Mouse (Mus musculus) forebrain, embryonic 13.5 days (tissue): ENCODE data around the gene Azin2. TPM values are rescaled to one million over a fixed set of nuclear protein-coding genes. Genes with fewer than 3 reads are reported as not detected.

Experiments
- ATAC-seq: fragments of 200-750 bp; cut with Nextera tagmentation; 2 replicates; pipeline ENCODE4 v1.8.0; 2017
- H3K27ac ChIP-seq: fragments of 300-500 bp; sonication (generic); 2 replicates; pipeline ENCODE4 v1.5.1; 2015; ENCODE audit warnings: inconsistent platforms, mild to moderate bottlenecking, moderate library complexity
- H3K27me3 ChIP-seq: fragments of 300-500 bp; sonication (generic); 2 replicates; pipeline ENCODE4 v1.6.1; 2015; ENCODE audit warnings: mild to moderate bottlenecking, inconsistent platforms
- H3K36me3 ChIP-seq: fragments of 300-500 bp; sonication (generic); 2 replicates; pipeline ENCODE4 v1.6.1; 2015; ENCODE audit warnings: mild to moderate bottlenecking, inconsistent platforms; ENCODE audit not compliant: poor library complexity, severe bottlenecking
- H3K4me1 ChIP-seq: fragments of 300-500 bp; sonication (generic); 2 replicates; pipeline ENCODE4 v1.6.1; 2015; ENCODE audit warnings: inconsistent platforms
- H3K4me2 ChIP-seq: fragments of 300-500 bp; sonication (generic); 2 replicates; pipeline ENCODE4 v1.6.1; 2015; ENCODE audit warnings: inconsistent platforms, mild to moderate bottlenecking, moderate library complexity
- H3K4me3 ChIP-seq: fragments of 300-500 bp; sonication (generic); 2 replicates; pipeline ENCODE4 v1.5.1; 2015; ENCODE audit warnings: mild to moderate bottlenecking, inconsistent platforms
- H3K9ac ChIP-seq: fragments of 300-500 bp; sonication (generic); 2 replicates; pipeline ENCODE4 v1.6.1; 2015; ENCODE audit warnings: mild to moderate bottlenecking, inconsistent platforms
- H3K9me3 ChIP-seq: fragments of 300-500 bp; sonication (generic); replicated peaks from 2 replicates; pipeline ENCODE4 v1.6.1; 2016; ENCODE audit warnings: inconsistent platforms
- WGBS: fragments of 180-500 bp; shearing (Covaris S2); methylation state at CpG from one replicate; pipeline ENCODE4 v1.1.7; 2015; 5-methylcytosine and 5-hydroxymethylcytosine counted together
- polyA plus RNA-seq: library from polyadenylated mRNA; unstranded; fragments of >200 nt; fragmentation: Nextera tagmentation; extraction: Ambion mirVana; gene quantifications from 2 replicates; pipeline ENCODE4 v1.2.1, GENCODE M21; 2015

The Azin2 gene
- polyA plus RNA-seq, 1 experiment from 2014 or later, result 11.3 TPM

GRCm38 (mm10) chr4:128906757-128907156 lies 55.5 kb downstream of the Azin2 start:
- no peak overlapping the region for H3K27ac ChIP-seq
- no peaks in the 10 kb centered on the region for H3K9me3 ChIP-seq
- WGBS, result 68% methylated on average over 8 of the region's 8 CpGs
- no peak for ATAC-seq
- H3K4me2 ChIP-seq, result no peak overlapping the region
- no peak overlapping the region for H3K9ac ChIP-seq
- H3K36me3 ChIP-seq, result peaks cover 26% of the 10 kb centered on the region
- no peak overlapping the region for H3K4me3 ChIP-seq
- H3K27me3 ChIP-seq, result peaks cover 2% of the 10 kb centered on the region
- H3K4me1 ChIP-seq, result peaks cover 13% of the 10 kb centered on the region

GRCm38 (mm10) chr4:128905251-128905650 lies 57.0 kb downstream of the Azin2 start:
- Histone ChIP-seq H3K4me3 (no peak overlapping the region), H3K4me2 (no peak overlapping the region), H3K36me3 (peaks cover 24% of the 10 kb centered on the region), H3K4me1 (peaks cover 16% of the 10 kb centered on the region), H3K9ac (no peak overlapping the region), H3K27me3 (peaks cover 6% of the 10 kb centered on the region), H3K27ac (no peak overlapping the region), H3K9me3 (no peaks in the 10 kb centered on the region)
- ATAC-seq, result no peak
- 57% methylated on average over 8 of the region's 8 CpGs for WGBS

- H3K9me3 ChIP-seq, result no peaks in the 10 kb centered on the region
- H3K4me3 ChIP-seq, result no peak overlapping the region
- H3K4me1 ChIP-seq, result peaks cover 27% of the 10 kb centered on the region
- no peak overlapping the region; the same call in 1 of the 2 replicates for H3K9ac ChIP-seq
- H3K27ac ChIP-seq, result no peak overlapping the region
- H3K4me2 ChIP-seq, result no peak overlapping the region
- 58% methylated on average over 8 of the region's 8 CpGs for WGBS
- peaks cover 6% of the 10 kb centered on the region for H3K27me3 ChIP-seq
- peaks cover 15% of the 10 kb centered on the region for H3K36me3 ChIP-seq
- no peak for ATAC-seq
Measured at GRCm38 (mm10) chr4:128904035-128904800, 58.0 kb downstream of the Azin2 start.

GRCm38 (mm10) chr4:128902390-128902789 lies 59.9 kb downstream of the Azin2 start:
- peaks cover 40% of the 10 kb centered on the region for H3K4me1 ChIP-seq
- 91% methylated on average over 8 of the region's 8 CpGs for WGBS
- H3K9ac ChIP-seq, result no peak overlapping the region
- no peak for ATAC-seq
- H3K36me3 ChIP-seq, result peaks cover 12% of the 10 kb centered on the region
- no peak overlapping the region for H3K27ac ChIP-seq
- H3K9me3 ChIP-seq, result no peaks in the 10 kb centered on the region
- peaks cover 12% of the 10 kb centered on the region for H3K27me3 ChIP-seq
- H3K4me2 ChIP-seq, result no peak overlapping the region
- H3K4me3 ChIP-seq, result no peak overlapping the region

- no peak overlapping the region for H3K4me3 ChIP-seq
Measured at GRCm38 (mm10) chr4:128900484-128900883, 61.8 kb downstream of the Azin2 start.

GRCm38 (mm10) chr4:128899332-128899731 lies 62.9 kb downstream of the Azin2 start:
- H3K36me3 ChIP-seq, result peaks cover 12% of the 10 kb centered on the region
- peaks cover 35% of the 10 kb centered on the region for H3K4me1 ChIP-seq
- H3K27me3 ChIP-seq, result peaks cover 12% of the 10 kb centered on the region
- ATAC-seq, result peak; percentile 95
- peak overlapping the region; percentile 93 for H3K27ac ChIP-seq
- no peaks in the 10 kb centered on the region for H3K9me3 ChIP-seq
- H3K4me3 ChIP-seq, result no peak overlapping the region
- 0% methylated on average over 6 of the region's 6 CpGs for WGBS
- peak overlapping the region; percentile 56 for H3K9ac ChIP-seq
- peak overlapping the region; percentile 16; the same call in 1 of the 2 replicates for H3K4me2 ChIP-seq

More at GRCm38 (mm10) chr4:128900484-128900883, 61.8 kb downstream of the Azin2 start:
- ATAC-seq, result no peak
- Histone ChIP-seq H3K9me3 (no peaks in the 10 kb centered on the region), H3K27me3 (peaks cover 12% of the 10 kb centered on the region), H3K4me2 (no peak overlapping the region), H3K9ac (no peak overlapping the region), H3K27ac (peak overlapping the region; percentile 93; the same call in 1 of the 2 replicates), H3K36me3 (peaks cover 12% of the 10 kb centered on the region), H3K4me1 (peaks cover 37% of the 10 kb centered on the region)
- WGBS, result 84% methylated on average over 14 of the region's 14 CpGs

GRCm38 (mm10) chr4:128897911-128898421 lies 64.3 kb downstream of the Azin2 start:
- 25% methylated on average over 7 of the region's 7 CpGs for WGBS
- Histone ChIP-seq H3K27ac (0 out of 2 replicates have a peak overlapping the region, but pooled peaks have one; percentile 93), H3K27me3 (peaks cover 12% of the 10 kb centered on the region), H3K4me1 (peaks cover 29% of the 10 kb centered on the region), H3K36me3 (peaks cover 5% of the 10 kb centered on the region; the same call in 1 of the 2 replicates), H3K4me3 (no peak overlapping the region), H3K9me3 (no peaks in the 10 kb centered on the region), H3K9ac (no peak overlapping the region), H3K4me2 (no peak overlapping the region)
- ATAC-seq, result no peak

GRCm38 (mm10) chr4:128896667-128897066 lies 65.6 kb downstream of the Azin2 start:
- peaks cover 10% of the 10 kb centered on the region for H3K27me3 ChIP-seq
- ATAC-seq, result no peak
- no peak overlapping the region for H3K27ac ChIP-seq
- no peak overlapping the region for H3K9ac ChIP-seq
- H3K4me3 ChIP-seq, result no peak overlapping the region
- no peaks in the 10 kb centered on the region for H3K9me3 ChIP-seq
- H3K4me2 ChIP-seq, result no peak overlapping the region
- WGBS, result 93% methylated on average over 10 of the region's 10 CpGs
- no peaks in the 10 kb centered on the region for H3K36me3 ChIP-seq
- H3K4me1 ChIP-seq, result peaks cover 29% of the 10 kb centered on the region

- H3K4me2 ChIP-seq, result no peak overlapping the region
- H3K27me3 ChIP-seq, result peaks cover 10% of the 10 kb centered on the region
- no peak overlapping the region for H3K4me3 ChIP-seq
- H3K4me1 ChIP-seq, result peaks cover 34% of the 10 kb centered on the region
- ATAC-seq, result no peak
- H3K9ac ChIP-seq, result no peak overlapping the region
- H3K9me3 ChIP-seq, result no peaks in the 10 kb centered on the region
- H3K36me3 ChIP-seq, result no peaks in the 10 kb centered on the region
- 96% methylated on average over 4 of the region's 4 CpGs for WGBS
- H3K27ac ChIP-seq, result no peak overlapping the region
Measured at GRCm38 (mm10) chr4:128895841-128896240, 66.4 kb downstream of the Azin2 start.

GRCm38 (mm10) chr4:128894112-128894511 lies 68.1 kb downstream of the Azin2 start:
- Histone ChIP-seq H3K4me3 (no peak overlapping the region), H3K4me1 (peaks cover 22% of the 10 kb centered on the region), H3K9me3 (no peaks in the 10 kb centered on the region), H3K9ac (no peak overlapping the region), H3K4me2 (no peak overlapping the region), H3K27ac (no peak overlapping the region), H3K27me3 (0 out of 2 replicates have a peak, but pooled peaks cover 6% of the 10 kb centered on the region), H3K36me3 (no peaks in the 10 kb centered on the region)
- WGBS, result 76% methylated on average over 12 of the region's 12 CpGs
- ATAC-seq, result no peak

GRCm38 (mm10) chr4:128892188-128892587 lies 70.1 kb downstream of the Azin2 start:
- H3K36me3 ChIP-seq, result no peaks in the 10 kb centered on the region
- no peaks in the 10 kb centered on the region for H3K9me3 ChIP-seq
- H3K9ac ChIP-seq, result no peak overlapping the region
- H3K4me3 ChIP-seq, result no peak overlapping the region
- H3K27ac ChIP-seq, result no peak overlapping the region
- H3K27me3 ChIP-seq, result no peaks in the 10 kb centered on the region
- WGBS, result 78% methylated on average over 6 of the region's 6 CpGs
- ATAC-seq, result no peak
- no peak overlapping the region for H3K4me2 ChIP-seq
- peaks cover 18% of the 10 kb centered on the region for H3K4me1 ChIP-seq

GRCm38 (mm10) chr4:128891746-128892145 lies 70.5 kb downstream of the Azin2 start:
- no peaks in the 10 kb centered on the region for H3K36me3 ChIP-seq
- H3K4me1 ChIP-seq, result peaks cover 23% of the 10 kb centered on the region
- no peak for ATAC-seq

More at GRCm38 (mm10) chr4:128891746-128892145, 70.5 kb downstream of the Azin2 start:
- H3K9ac ChIP-seq, result no peak overlapping the region
- no peak overlapping the region for H3K4me2 ChIP-seq
- WGBS, result 86% methylated on average over 6 of the region's 6 CpGs
- H3K27ac ChIP-seq, result no peak overlapping the region
- no peaks in the 10 kb centered on the region for H3K27me3 ChIP-seq
- no peak overlapping the region for H3K4me3 ChIP-seq
- H3K9me3 ChIP-seq, result no peaks in the 10 kb centered on the region
